Mouse (Mus musculus) left cerebral cortex, adult 2 months (tissue): ENCODE measurements at regions not wholly inside any gene's neighbourhood (a gene's known extent, or its start where the extent isn't known, plus 50 kb on each side); places are given as distances from the start of the nearest gene placed in this dataset.

Experiments
- DNase-seq, 2 experiments: peaks; one replicate each; pipeline ENCODE4 v3.0.0; 2021 to 2022; ENCODE audit warnings: low spot score in 2 of 2, mixed read lengths in 1 of 2; ENCODE audit errors: extremely low spot score in 1 of 2
- H3K27ac ChIP-seq: fragments of 200-600 bp; 2 replicates; pipeline ENCODE4 v1.8.1; 2022
- H3K4me3 ChIP-seq: fragments of 200-600 bp; 2 replicates; pipeline ENCODE4 v1.8.1; 2022
- CTCF ChIP-seq: fragments of 200-600 bp; IDR thresholded peaks from 2 replicates; pipeline ENCODE4 v1.8.1; 2022; ENCODE audit warnings: antibody characterized with exemption, mild to moderate bottlenecking, moderate library complexity
- intact Hi-C: fragments of 180-260 bp; cut with DNase I; formaldehyde crosslinking; loops from one replicate; pipeline ENCODE4 v1.15.1; 2025

DNA sequence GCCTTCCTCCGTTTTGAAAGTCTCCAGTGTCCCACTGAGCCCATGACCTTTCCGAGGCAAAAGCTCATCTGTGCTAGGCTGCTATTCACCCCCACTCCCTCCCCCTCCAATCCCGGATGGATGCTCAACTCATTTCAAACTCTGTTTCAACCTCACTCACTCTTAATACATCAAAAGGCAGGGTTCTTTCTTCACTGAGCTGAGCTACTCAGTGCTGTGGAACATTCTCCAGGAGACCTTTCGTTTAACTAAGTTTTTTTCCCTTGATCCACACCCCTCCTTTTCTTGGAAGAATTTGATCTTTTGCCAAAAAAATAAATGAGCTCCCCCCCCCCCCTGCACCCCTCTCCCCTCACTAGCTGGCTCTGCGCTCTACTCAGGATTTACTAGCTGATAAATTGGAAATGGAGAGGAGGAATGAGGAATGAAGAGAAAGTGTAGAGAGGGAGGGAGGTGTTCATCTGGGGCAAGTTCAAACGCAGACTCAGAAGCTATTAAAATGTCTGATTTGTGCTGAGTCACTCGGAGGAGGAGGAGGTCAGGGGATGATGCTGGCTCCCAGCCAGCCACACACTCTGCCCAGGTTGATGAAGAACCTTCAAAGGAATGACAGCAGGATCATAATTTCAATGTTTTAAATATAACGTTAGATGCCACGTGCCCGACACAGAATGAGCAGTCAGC, 491.5 kb upstream of the Tnp1 start:
- Histone ChIP-seq H3K27ac (no peak overlapping the region), H3K4me3 (no peak overlapping the region)
- no peak for DNase-seq
- intact Hi-C loops, result no loop called here
- TF ChIP-seq CTCF, result no peak

DNA sequence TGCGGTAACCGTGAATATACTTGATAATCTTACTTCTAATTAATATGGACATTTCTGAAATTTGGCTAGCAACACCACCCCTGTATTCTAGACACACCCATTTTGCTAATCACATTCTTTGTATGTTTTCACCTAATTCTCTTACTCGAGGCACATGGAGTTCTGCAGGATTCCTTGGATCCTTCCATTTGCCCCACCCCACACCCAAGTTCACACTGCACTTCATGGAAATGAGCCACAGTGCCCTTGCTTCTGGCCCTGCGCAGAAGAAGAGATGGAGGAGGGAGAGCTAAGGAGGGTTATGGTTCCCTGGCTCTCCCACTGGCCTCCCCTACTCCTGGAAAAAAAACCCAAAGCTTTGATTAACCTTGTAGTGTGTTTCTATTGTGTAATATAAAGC, 487.9 kb upstream of the Tnp1 start:
- Histone ChIP-seq H3K4me3 (no peak overlapping the region), H3K27ac (no peak overlapping the region)
- no peak for DNase-seq
- TF ChIP-seq CTCF, result no peak
- intact Hi-C loops, result no loop called here

DNA sequence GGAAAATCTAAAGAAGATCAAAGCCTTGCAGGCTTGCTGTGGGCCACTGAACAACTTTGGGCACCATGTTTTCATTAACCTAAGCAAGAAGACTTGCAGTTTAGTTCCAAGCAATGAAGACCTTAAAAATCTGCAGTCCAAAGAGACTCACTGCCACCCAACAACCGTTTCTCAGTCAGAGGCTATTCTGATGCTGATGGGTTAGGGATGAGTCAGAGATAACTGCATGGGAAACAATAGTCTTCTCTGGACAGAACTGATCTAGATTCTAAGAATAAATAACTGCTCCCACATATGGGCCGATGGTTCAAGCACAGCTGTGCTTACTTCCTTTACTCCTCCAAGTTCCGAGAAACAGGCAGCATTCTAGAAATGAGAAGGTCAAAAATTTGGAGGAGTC, 485.0 kb upstream of the Tnp1 start:
- no peak for DNase-seq
- no peak overlapping the region for H3K4me3 ChIP-seq
- intact Hi-C loops, result no loop called here
- H3K27ac ChIP-seq, result no peak overlapping the region
- no peak for TF ChIP-seq CTCF

DNA sequence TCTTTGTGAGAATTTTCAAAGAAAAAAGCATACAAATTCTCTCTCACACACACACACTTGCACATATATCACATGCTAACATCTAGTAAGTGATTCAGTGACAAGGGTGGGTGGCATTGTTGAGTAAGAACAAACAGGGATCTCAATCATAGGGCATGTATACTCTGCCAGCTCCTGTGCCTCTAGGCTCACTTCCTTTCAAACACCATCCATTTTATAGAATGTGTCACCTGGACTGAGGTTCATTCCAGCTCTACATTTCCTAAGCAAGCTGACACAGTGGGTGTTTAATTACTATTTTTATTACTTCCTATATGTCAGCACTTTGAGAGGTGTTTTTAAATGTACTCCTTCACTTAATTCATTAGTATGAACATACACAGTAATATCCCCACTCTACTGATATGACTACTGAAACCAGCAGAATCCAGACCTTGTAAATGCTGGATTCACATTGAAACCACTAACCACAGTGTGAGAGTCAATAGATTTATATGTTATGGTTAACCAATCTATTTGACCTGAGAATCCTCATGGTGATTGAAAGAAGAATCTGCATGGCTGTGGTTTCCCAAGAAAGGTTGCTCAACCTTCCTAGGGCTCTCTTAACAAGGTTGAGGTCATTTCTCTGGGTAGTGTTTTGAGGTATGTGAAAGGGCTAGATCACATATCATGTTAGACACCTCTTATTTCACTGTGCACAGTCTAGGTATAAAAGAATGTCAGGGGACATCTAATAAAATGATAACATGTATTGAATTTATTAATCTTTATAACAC, 480.5 kb upstream of the Tnp1 start:
- Histone ChIP-seq H3K27ac (no peak overlapping the region), H3K4me3 (no peak overlapping the region)
- intact Hi-C loops, result no loop called here
- DNase-seq, result no peak
- TF ChIP-seq CTCF, result no peak

DNA sequence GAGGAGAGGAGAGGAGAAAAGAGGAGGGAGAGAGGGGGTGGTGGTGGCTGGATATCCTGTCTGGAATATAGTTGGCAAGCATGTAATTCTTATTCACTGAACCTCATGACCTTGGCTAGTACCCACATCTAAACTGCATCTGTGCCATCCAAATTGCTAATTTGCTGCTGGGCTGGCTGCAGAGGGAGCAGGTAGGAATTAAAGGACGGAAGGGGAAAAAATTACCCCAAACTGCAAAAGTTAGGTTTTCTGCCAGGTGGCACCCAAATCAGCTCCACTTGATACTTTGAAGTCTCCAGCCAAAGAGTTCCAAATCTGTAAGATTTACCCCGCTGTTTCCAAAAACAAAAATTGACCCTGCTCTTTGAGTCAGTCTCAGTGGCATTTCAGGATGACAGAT, 466.2 kb upstream of the Tnp1 start:
- DNase-seq, result no peak
- Histone ChIP-seq H3K4me3 (no peak overlapping the region), H3K27ac (no peak overlapping the region)
- TF ChIP-seq CTCF, result no peak
- intact Hi-C loops, result no loop called here

DNA sequence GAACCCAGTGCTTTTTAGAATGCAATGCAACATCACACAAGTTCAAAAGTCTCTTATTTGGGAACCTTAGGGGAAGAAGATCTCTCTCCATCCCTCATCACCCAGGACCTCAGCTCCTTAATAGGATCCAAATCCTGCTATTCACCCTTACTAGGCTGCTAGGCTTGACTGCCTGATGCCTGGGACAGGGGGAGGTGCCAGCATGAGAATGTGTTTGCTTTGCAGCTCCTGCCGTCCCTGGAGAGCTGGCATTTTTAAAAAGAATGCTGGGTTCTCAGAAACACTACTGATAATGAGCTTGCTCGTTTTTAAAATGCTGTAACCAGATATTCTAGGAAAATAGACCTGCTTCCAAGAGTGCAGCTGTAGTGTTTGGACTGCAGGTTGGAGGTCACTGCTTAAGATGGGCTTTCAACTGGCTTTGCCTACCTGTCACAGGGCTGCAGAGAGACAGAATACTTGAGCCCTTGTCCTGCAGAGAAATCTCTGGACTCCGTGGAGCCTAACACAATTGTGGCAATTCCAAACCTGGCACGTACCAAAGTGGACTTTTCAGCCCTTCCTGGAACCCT, 463.7 kb upstream of the Tnp1 start:
- Histone ChIP-seq H3K4me3 (no peak overlapping the region), H3K27ac (no peak overlapping the region)
- no peak for DNase-seq
- TF ChIP-seq CTCF, result no peak
- intact Hi-C loops, result no loop called here

DNA sequence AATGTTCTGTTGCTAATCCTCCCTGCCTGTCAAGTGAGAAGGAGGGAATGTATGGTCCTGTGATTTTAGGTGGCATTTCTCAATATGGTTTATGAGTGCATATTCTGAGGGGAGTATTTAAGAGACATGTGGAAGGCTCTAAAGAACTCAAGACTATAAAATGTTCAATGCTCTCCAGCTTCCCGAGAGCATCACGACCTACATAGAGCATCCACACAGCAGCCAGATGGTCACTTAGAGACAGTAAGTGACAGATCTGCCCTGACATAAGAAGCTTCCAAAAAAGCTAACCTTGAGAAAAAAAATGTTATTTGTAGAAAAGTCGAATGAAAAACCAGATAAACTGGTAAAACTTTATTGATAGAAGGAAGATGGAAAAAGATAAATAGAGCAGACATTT, 444.9 kb upstream of the Tnp1 start:
- no peak overlapping the region for H3K4me3 ChIP-seq
- DNase-seq, result no peak
- no peak overlapping the region for H3K27ac ChIP-seq
- intact Hi-C loops, result no loop called here
- TF ChIP-seq CTCF, result no peak

DNA sequence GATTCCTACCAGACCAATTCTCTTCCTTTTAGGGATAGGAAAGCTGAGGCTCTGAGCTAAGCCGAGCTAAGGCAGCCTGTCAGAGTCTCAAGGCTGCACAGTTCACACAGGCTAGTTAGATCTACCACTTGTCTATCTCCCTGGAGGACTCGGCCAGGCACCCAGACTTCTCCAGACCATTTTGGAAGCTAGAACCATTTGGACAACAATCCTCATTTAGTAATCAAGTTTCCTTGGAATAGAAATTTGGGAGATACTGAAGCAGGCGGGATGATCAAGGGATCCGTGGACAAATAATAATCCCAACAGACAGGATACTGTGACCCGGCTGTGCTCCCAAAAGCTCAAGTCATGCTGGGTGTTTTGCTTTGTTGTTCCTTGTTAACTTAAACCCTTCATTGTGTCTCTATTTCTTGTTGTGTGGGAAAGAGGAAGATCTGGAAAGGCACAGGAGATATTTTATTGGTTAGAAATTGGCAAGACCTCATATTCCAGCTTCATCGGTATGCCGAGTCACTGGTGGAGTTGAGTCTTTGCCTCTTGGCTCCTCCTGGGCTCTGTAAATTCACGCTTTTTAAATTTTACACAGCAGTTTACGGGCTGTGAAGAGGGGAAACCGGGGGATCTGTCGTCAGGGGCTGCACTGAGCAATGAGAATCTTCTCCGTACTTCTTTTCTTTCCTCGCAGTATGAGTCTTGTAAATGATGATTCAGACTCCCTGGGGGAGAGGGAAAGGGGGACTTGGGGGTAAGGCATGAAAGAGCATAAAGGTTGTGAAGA, 444.2 kb upstream of the Tnp1 start:
- DNase-seq, result no peak
- Histone ChIP-seq H3K27ac (no peak overlapping the region), H3K4me3 (no peak overlapping the region)
- intact Hi-C loops, result no loop called here
- TF ChIP-seq CTCF, result no peak

DNA sequence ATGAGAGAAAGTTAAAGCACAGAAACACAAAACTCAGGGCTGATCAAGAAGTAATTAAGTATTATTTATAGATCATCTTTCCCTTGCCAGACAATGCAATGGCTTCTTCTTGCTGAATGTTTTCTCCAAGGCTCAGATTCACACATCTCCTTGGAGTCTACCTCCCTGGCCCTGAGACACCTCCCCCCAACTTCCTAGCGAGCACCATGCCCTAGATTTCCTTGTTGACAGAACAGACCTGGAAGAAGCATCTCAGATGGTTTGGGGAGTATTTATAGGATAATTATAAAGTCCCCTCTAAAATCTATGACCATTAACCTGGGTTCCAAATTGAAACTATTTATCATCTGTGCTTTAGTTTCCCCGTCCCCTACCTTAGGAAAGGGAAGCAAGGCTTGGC, 441.6 kb upstream of the Tnp1 start:
- TF ChIP-seq CTCF, result no peak
- no peak overlapping the region for H3K4me3 ChIP-seq
- intact Hi-C loops, result no loop called here
- no peak overlapping the region for H3K27ac ChIP-seq
- DNase-seq, result no peak

DNA sequence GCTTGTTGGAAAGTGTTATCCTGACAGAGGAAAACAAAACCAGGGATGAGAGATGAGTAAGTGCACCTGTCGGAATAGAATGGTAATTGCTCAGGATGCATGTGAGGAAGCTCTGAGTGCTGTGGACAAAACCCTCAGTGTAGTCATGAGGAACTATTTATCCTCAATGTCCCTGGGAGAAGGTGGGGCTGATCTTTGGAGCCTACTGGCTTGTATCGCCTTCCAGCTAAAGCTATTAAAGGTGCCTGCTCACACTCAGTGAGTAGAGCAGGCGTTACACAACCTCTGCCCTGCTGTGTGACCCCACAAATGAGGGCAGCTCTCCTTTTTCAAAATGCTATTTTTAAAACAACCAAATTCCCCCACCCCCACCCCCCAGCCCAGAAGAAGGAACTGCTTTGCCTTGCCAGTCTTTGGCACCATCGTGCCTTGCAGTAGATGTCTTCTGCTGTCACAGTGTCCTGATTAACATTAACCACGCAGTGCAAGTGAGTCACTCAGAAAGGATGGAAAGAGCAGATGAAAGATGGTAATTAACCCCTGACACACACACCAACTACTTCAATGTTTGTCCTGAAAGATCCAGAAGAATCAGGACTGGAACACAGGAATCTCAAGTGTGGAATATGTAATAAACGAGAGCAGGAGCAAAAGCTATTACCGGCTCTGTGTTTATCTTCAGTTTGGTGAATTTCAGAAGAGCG, 440.8 kb upstream of the Tnp1 start:
- H3K4me3 ChIP-seq, result no peak overlapping the region
- no peak for TF ChIP-seq CTCF
- H3K27ac ChIP-seq, result no peak overlapping the region
- intact Hi-C loops, result no loop called here
- no peak for DNase-seq

DNA sequence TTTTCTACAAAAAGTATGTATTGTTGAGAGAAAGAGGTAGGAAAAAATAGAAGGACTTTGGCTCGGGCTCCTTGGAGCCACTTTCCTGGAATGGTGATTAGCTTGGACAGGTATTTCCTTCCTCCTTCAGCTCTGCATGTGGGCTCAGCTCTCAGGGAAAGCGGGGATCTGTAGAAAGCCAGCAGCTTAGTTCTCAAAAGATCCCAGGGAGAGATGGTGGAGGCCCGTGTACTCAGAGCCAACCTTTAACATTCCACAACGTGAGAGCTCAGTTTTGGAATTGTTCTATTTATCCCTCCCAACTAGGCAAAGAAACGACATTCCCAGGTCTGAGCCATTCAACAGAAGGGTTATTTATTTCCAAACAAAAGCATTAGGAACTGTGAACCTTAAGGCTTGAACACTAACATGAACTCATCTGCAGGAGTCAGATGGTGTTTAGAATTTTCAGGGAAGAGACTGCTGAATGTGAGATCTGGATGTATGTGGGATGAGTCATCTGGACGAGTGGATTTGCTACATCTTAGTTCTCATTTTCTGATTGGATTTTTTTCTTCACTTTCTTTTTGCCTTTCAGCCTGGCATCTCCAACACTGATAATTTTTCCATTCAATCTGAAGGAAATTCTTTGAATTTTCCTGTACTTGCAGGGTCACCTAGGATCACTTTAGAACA, 428.6 kb upstream of the Tnp1 start:
- H3K27ac ChIP-seq, result no peak overlapping the region
- intact Hi-C loops, result no loop called here
- no peak overlapping the region for H3K4me3 ChIP-seq
- no peak for TF ChIP-seq CTCF
- DNase-seq, result no peak
